Mouse (Mus musculus): ENCODE data around the gene Gm17324.

- TF ChIP-seq CTCF (conservative IDR thresholded peaks at IDR 0.05; ENCODE audit: low read length) (no peak), NANOG (IDR thresholded peaks at IDR 0.05; ENCODE audit: borderline replicate concordance, low read length) (no peak), POU5F1 (IDR thresholded peaks at IDR 0.05; ENCODE audit: borderline replicate concordance, low read length) (no peak)
These were observed 6.4 kb downstream of the Gm17324 start for GRCm38 (mm10) chr9:78442237-78442578.

Data from E14TG2a.4 (cell line).